Mouse (Mus musculus): ENCODE data around the gene Trio.

Trio gene

DNA sequence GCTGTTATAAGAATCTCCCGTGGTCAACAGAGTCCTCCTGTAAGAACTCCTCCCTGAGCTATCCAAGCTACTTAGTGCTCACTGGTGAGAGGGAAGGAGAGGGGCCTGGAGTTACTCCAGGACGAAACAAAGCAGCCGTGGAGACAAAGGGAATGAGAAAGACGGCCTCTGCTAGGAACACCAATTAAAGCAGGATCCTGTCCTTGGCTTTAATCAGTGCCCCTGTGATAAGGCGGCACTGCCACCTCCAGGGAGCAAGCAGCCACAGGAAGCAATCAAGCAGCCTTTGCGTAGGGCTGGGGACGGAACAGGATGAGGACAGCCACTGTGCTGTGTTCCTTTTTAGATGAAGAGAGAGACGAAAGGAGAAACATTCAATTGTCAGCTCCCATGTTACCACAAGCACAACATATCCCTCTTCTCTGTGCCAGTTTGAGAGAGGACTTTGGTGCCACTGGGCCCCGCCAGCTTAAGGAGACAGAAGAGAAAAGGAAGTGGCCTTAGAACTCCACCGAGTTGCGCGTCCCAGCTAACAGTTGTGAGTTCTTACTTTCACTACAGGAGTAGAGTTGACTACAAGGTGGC is 242.0 kb downstream of the Trio start:
- in situ Hi-C loops (cut with MboI; ENCODE audit: low sequenced_read_pairs), result no loop called here

DNA sequence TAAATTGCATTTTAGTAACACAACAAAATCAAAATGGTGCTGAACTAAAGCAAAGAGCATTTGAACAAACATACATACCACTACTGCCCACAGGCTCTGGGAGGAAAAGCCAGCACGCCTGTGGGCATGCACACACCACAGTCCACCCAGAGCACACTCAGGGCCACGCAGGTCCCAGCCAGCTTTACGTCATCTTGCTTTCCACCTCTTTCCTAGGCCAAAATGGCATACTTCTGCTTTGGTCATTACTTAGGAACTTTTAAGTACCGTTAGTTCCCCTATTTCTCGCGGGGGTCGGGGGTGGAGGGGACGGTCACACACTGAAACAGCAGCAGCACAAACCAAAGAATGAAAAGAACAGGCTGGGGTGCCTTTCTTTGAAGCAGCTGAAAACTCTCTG is 242.6 kb downstream of the Trio start:
- in situ Hi-C loops (cut with MboI; ENCODE audit: low sequenced_read_pairs), result no loop called here

DNA sequence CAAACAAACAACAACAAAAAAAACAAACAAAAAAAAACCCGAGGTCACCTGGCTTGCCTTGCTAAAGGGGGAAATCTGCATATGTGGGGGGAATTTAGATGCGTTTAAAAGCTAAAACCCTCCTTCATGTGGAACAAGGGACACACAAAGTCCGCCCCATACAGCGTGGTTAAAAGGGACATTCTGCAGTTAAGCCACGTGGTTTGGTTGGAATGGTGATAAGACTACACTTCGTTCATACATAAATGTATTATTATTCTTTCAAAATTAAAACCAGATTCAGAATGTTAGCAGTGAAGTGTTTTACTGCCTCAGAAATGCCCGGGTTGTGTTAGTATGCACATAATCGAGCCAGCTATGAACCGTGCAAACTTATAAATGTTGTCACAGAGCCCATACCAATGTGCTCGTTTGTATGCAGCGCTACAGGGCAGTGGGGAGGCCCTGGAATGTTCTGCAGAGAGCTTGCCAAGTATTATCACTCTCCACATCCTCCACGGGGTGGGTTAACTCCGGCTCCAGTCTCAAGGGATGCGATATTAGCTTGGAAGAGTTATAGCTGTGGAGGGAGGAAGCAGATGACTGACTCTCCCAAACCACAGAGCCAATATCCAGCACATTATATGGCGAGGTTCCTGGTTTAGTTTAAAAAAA is 243.1 kb downstream of the Trio start:
- in situ Hi-C loops (cut with MboI; ENCODE audit: low sequenced_read_pairs), result no loop called here

DNA sequence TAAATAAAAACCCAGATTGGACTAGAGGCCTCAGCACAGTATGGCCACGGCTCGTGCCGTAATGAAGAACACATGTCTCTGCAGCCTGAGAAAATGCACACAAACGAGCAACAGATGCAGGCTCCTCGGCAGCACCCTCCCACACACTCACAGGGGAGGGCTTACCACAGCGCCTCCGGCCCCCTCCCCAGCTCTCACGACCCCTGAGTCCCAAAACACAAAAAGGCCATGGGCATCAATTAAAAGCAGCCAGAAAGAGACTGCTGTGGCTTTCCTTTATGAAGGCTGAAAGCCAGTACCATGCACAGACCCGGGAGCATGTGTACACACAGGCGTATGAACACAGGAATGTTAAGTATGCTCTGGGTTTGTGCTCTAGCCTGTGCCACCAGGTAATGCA is 245.8 kb downstream of the Trio start:
- in situ Hi-C loops (cut with MboI; ENCODE audit: low sequenced_read_pairs), result no loop called here

DNA sequence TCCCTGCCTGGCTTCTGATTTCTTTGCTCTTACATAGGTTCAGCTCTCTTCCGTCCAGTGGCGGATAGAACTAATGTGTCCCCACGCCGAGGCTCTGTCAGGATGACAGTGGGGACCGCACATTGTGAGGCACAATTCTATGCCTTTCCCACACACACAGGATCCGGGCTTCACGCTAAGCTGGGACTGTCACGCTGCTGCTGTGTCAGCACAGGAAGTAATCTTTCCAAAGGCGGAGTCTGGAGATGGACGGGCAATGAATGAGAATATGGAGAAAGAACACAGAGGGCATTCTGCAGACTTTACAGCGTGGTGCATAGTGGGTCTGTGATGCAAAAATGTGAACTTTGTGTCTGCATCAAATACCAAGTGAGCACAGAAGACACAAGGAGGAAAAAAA is 246.2 kb downstream of the Trio start:
- in situ Hi-C loops (cut with MboI; ENCODE audit: low sequenced_read_pairs), result no loop called here

DNA sequence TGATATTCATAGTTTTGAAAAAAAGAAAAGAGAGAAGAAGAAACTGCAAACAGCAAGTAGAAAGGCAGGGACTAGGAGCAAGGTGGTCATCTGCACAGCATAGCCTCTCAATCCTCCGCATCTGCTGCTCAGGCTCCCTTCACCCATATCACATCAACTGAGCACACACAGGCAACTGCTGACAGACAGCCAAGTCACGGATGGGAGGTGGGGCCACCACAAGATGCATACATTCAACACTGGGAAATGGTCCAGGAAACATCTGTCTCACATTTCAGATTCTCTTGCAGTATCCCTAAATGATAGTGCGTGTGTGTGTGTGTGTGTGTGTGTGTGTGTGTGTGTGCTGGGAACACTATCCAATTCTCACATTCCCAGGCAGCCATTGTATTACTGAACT is 247.4 kb downstream of the Trio start:
- in situ Hi-C loops (cut with MboI; ENCODE audit: low sequenced_read_pairs), result no loop called here

DNA sequence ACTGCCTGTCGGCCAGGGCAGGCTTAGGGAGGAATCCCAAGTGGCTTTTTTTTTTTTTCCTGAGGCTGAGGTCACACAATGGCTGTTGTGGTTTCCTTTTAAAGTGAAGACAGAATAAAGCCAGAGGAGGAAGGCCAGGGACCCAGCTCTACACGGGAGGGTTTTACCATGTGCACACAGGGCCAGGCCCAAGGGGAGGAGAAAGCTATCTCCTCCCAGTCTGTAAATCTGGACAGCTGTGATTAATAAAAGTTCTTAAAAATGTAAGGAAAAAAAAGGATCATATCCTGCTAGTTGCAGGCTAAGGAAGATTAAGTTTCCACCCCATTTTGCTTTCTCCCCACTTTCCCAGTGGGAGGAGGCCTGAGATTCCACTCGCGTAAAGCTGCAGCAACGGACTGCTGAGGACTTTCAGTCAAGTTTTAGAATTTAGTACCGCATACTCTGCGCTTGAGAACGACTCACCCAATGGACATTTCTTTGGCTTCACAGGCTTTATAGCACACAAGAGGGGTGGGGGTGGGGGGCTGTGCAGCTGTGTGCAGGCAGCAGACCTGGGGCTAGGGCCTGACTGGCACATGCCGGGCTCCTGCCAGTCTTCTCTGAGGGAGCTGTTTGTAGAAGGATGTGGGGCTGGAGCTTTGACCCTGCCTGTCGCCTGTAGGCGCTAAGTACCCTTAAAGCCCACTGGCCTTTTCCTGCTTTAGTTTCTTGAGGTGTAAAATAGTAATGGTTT is 248.0 kb downstream of the Trio start:
- in situ Hi-C loops (cut with MboI; ENCODE audit: low sequenced_read_pairs), result no loop called here

DNA sequence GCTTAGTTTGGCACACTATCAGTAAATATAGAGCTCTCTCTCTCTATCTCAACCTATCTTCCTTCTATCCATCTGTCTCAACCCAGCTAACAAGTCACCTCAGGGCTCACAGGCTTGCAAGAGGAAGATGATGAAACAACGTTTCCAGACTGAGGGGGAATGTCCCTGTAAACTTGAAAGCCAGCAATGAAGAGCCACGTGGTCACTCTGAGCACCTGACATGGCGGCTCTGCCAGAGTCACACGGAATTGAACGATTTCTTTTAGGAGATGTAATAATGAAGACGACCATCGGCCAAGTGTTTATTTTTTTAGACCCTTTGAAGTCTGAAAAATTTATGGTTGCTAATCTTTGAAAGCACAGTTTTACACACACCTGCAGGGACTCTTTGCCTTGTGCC is 251.2 kb downstream of the Trio start:
- in situ Hi-C loops (cut with MboI; ENCODE audit: low sequenced_read_pairs), result no loop called here

DNA sequence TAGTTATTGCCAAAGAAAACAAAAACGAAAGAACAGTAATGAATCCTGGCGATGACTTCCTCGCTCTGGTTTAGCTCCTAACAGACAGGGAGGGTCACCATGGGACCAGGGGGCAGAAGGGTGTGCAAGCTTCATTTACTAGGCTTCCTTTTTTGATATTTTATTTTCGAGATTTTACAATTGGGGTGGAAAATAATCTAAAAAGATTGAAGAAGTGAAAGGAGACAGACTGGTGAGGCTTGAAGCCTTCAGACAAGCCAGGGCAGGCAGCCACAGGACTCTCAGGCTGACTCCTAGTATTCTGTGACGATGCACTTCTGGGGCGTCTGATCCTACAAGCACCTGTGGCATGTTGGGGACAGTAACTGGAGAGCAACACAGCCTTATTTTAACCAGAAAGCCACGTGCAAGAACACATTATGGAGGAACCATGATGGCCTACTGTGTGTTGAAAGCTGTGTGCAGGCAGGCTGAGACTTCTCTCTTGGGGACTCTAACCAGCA is 253.5 kb downstream of the Trio start:
- in situ Hi-C loops (cut with MboI; ENCODE audit: low sequenced_read_pairs), result no loop called here

DNA sequence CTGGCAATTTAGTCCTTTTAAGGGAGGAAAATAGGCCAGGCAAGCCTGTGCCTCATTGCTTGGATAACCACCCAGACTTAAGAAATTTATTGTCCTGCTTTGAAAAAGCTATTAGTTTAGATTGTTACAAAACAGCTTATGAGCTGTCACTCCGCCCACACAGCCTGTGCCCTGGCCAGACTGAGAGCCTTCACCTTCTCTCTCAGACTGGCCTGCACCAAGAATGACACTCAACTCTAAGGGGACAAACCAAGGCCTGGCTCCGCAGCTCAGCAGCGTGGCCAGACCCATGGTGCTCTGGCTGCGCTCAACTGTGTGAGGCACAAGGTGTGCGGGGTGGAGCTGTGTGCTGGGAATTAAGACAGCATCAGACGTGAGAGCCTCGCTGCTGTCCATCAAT is 254.1 kb downstream of the Trio start:
- in situ Hi-C loops (cut with MboI; ENCODE audit: low sequenced_read_pairs), result no loop called here

DNA sequence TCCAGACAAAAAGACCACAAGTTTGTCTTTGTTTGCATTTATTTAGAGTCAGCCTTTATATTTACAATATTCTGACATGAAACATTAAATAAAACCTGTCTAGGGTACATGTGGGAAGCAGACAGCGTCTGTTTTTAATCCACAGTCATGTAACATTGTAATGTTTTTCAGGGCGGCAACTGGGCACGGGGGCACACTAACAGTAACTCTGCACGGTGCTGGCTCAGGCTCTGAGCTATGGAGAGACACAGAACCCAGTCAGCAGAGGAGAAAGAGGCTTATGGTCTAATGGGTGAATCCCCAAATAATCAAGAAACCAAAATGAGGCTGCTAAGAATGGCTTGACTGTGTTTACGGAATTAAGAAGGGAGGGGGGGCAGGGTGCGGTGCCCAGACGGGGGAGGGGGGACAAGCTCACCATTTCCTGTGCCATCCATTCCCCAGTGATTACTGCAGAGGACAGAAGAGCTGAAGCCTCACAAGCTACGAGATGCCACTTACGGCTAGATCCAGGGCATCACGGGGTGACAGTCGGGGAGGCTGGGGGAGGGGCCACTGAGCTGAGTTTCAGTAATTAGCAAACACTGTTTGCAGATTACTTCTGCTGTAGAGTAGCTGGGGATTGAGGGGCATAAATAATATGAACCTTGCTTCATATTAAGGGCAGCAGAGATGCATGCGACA is 255.0 kb downstream of the Trio start:
- in situ Hi-C loops (cut with MboI; ENCODE audit: low sequenced_read_pairs), result no loop called here

DNA sequence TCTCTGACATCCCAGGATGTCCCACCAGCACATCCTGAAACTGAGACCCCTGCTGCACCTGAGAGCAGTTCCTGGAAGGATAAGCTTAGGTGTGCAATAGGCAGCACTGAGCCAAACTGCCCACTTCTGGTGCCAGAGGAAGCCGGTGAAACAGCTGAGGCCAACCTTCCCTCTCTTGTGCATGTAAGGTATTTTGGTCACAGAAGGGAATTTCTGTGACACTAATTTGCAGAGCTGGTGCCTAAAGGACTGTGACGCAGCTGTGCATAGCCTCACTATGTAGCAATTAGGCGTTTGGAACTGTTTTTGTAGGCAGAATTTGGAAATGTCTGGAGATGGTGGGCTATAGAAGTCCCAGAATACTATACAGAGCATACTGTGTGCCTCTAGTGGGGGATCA is 264.2 kb downstream of the Trio start:
- in situ Hi-C loops (cut with MboI; ENCODE audit: low sequenced_read_pairs), result no loop called here

DNA sequence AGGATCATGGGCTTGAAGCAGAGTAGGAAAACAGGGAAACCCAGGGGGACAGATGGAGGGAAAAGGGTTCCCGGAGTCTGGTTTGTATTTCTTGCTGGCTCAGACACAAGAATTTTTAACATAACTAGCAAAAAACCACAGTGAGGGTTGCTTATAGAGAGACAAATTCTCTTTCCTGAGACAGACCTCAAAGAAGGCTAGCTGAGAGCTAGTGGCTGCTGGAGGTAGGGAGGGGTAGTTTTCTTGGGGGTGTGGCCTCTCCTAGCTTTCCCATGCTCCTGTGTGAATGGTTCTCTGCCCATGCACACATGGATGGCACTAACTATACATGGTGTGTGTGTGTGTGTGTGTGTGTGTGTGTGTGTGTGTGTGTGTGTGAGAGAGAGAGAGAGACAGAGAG is 265.0 kb downstream of the Trio start:
- in situ Hi-C loops (cut with MboI; ENCODE audit: low sequenced_read_pairs), result no loop called here

DNA sequence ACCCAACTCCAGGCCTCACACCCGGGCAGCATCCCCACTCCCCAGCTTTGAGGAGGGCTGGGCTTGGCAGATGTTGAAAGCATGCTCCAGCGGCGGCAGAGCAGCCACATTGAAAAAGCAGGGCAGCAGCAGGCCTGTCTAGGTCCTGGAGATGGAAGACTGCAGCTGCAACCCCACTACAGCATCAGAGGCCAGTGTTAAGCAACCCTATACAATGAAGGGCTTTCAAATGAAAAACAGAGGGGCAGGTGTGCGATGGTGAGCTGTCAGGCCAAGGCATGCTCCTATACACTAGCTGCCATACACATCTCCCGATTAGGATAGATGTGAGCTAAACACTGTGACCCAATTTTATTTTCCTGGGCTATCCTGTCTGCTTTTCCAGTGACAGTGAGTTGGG is 265.8 kb downstream of the Trio start:
- in situ Hi-C loops (cut with MboI; ENCODE audit: low sequenced_read_pairs), result loop anchor here (10.0 kb wide), 1 partner anchor 65 kb away; no protein-coding TSS in a partner anchor

DNA sequence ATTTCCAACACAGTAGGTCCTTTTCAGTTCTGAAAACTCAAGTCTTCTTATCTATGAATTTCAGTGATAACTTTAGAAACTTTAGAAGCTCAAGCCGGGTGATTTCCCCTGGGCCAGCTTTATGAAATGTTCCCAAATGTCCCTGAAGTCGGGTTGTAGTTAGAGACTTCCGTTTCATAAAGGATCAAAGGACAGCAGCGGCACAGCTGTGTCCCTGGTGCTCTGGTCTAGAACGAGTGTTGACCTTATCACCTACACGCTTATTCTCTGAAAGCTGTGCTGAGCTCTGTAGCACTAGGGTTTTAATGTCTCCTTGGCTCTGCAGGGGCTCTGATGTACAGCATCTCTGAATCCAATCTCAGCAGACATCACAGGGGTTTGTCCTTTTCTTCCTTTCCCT is 267.0 kb downstream of the Trio start:
- in situ Hi-C loops (cut with MboI; ENCODE audit: low sequenced_read_pairs), result loop anchor here (10.0 kb wide), 1 partner anchor 66 kb away; no protein-coding TSS in a partner anchor

DNA sequence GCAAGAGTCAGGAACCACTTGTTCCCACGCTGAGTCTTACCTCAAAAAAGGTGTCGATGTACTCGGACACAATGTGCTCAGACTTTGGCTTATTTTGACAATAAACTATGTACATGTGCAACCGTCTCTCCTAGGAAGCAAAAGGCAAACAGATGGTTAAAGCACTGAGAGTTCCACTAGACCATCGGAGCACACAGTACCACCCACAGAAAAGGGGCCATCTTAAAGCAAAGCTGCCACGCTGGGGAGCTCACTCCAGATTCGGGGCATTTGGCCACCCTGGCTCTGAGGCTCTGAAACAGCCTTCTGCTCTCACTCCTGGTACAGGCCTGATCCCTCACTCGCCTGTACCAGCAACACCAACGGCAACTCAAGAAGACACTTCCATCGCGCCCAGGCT is 269.2 kb downstream of the Trio start:
- in situ Hi-C loops (cut with MboI; ENCODE audit: low sequenced_read_pairs), result loop anchor here (10.0 kb wide), 1 partner anchor 68 kb away; no protein-coding TSS in a partner anchor

DNA sequence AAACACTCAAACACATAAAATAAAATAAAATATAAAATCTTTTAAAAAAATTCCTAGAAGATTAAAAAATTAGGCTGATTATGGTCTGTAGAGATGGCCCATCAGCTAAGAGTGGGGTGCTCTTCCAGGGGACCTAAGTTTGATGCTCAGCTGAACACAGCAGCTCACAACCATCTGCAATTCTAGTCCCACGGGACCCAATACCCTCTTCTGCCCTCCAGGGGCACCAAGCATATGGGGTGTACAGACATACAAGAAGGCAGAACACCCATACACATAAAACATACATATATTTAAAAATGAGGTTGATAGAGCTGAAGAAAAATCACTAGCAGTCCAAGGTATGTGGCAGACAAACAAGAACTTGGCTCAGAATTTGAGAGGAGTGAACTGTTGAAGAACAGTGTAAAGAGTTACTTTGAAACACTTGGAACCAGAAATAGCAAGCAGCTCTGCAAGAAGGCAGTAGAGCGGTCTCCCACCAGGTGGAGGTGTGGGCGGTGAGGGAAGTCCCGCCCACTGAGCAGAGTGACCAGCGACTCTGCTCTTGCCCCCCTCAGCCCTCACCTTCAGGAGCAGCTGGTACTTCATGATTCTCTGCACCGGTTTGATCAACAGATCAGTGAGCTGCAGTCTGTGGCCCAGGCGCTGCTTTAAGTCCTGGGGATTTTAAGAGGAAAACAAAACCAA is 270.9 kb downstream of the Trio start:
- in situ Hi-C loops (cut with MboI; ENCODE audit: low sequenced_read_pairs), result loop anchor here (5.0 to 10.0 kb wide), 2 partner anchors 70 to 93 kb away; no protein-coding TSS in a partner anchor

DNA sequence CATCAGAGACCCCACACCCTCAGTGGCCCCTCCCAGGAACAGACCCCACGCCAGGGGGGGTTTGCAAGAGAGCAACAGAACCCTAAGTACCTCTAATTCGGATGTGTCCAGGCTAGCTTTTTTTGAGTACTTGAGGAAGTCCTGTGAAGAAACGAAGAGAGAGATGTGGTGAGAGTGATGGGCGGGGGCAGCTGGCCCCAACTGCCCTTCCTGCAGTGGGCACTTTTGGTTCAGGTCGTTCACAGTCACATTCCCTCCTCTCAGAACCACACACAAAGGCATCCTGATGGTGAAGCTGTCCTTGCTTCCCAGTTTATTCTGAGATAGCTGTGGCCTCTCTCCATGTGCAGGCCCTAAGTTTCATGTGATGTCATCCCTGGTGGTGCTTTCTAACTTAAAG is 271.7 kb downstream of the Trio start:
- in situ Hi-C loops (cut with MboI; ENCODE audit: low sequenced_read_pairs), result loop anchor here (5.0 to 10.0 kb wide), 2 partner anchors 71 to 93 kb away; no protein-coding TSS in a partner anchor

DNA sequence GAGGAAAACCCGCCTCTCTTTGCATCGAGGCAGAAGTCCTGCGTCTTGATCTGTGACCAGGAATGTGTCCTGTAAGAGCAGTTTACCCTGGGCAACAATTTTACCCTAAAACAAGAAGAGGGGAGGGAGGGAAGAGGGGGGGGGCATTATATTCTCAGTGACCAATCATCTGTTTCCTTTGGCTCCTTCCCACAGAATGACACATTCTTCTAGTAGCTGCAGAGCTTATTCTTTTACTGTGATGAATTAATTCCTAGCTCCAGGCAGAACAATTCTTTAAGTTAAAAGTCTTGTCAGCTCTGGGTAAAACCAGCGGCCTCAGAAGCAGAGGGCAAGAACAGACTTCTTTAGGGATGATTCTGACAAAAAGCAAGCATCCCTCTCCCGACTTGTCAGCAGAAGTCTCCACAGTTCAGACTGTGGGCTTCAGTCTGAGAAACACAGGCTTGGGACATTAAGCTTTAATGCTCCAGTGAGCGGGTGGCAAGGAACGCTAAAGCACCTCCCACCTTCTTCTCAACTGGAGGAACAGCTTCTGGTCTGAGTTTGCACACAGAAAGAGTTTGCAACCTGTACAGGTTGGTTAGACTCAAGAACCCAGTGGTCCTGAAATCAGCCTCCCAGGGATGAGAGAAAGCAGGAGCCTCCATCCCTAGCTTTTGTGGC is 272.8 kb downstream of the Trio start:
- in situ Hi-C loops (cut with MboI; ENCODE audit: low sequenced_read_pairs), result loop anchor here (5.0 to 10.0 kb wide), 2 partner anchors 72 to 94 kb away; no protein-coding TSS in a partner anchor

All from CH12F3 (cell line).